Mouse (Mus musculus): ENCODE data around the gene Mul1.

GRCm38 (mm10) chr4:138459775-138460174 is 25.3 kb downstream of the Mul1 start:
- TF ChIP-seq CTCF (IDR thresholded peaks at IDR 0.05; ENCODE audit: control insufficient read depth, insufficient read depth, low read length) (no peak), POLR2A (IDR thresholded peaks at IDR 0.05; ENCODE audit: borderline replicate concordance, control insufficient read depth, low read depth, low read length) (no peak)
